Mouse (Mus musculus) lung, postnatal 14 days (tissue): ENCODE measurements around the gene Cpsf6.
"Not testable (repeated sequence)": the region's sequence is repeated elsewhere in the genome, so short reads cannot be mapped to it uniquely, and the experiment has no call there.

Experiments used
- DNase-seq: peaks from one replicate; pipeline ENCODE4 v3.0.0; 2021

Gene Cpsf6

GRCm38 (mm10) chr10:117399196-117399595 is 19.4 kb upstream of the Cpsf6 start:
- DNase-seq: no peak

GRCm38 (mm10) chr10:117398044-117398780 is 18.4 kb upstream of the Cpsf6 start:
- no peak for DNase-seq

DNA sequence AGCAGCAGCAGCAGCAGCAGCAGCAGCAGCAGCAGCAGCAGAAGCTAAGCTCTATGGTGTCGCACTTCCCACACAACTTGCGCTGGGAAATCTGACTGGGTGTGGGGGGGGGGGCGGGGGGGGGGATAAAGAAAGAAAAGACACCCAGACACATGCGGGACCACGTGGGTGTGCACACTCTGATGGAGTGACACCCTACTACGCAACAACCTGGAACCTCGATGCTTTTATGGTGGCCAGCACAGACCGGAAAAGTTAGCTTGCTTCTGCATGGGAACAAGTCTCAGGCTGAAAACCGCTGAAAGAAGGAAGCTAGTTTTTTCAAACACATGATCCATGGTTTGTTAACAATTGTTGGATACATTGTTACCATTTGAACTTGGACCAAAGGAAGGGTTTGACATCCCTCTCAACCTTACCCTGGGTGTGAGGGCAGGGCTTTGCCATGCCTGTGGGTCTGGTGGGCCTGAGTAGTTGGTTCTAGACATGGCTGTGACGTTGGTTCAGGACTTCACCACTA is 17.4 kb upstream of the Cpsf6 start:
- DNase-seq: no peak

- no peak for DNase-seq
These were observed 16.7 kb upstream of the Cpsf6 start for GRCm38 (mm10) chr10:117396386-117397048.

GRCm38 (mm10) chr10:117395801-117396200 is 16.0 kb upstream of the Cpsf6 start:
- DNase-seq: no peak

DNA sequence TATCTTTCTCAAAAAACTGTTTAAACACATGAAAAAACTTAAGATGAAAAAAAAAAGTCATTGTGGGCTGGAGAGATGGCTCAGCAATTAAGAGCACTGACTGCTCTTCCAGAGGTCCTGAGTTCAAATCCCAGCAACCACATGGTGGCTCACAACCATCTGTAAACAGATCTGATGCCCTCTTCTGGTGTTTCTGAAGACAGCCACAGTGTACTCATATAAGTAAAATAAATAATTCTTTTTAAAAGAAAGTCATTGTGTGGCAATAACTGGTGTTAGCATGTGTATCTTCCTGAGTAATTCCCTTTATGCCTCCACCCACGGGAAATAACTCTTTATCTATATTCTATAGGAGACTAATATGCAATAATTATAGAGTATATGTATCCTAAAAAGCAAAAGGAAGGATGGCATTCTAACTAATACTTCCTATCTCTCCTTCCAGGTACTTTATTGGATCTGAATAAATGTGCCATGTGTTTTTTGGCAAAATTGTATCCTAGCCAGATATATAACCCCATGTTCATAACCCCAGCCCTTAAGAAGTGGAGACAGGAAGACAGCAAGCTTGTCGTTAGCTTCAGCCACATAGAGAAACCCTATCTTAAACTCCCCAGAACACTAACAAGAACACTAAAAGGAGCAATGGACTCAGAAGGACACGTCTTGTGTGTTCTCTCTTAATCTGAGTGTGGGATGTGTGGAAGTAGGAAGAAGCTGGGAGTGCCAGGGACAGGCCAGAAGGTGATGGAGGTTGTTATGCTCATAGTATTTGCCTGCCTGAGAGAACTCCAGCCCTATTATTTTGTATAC is 15.1 kb upstream of the Cpsf6 start:
- DNase-seq: no peak

DNA sequence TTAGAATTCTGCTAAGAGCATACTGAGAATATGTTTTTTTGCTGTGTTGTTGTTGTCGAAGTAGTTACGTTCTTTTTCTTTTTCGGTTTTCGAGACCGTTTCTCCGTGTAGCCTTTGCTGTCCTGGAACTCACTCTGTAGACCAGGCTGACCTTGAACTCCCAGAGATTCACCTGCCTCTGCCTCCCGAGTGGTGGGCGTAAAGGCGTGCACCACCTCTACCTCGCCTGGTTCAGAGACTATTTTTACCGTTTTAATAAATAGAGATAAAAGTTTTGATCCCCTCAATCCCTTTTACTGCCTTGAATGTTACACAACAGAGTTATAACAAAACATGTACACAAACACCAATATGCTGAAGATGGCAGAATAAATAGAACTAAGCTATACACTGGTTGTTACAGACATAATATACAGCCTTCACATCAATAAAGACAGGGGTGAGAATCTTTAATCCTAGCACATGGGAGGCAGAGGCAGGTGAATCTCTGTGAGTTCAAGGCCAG is 14.1 kb upstream of the Cpsf6 start:
- no peak for DNase-seq

GRCm38 (mm10) chr10:117393196-117393890 is 13.5 kb upstream of the Cpsf6 start:
- DNase-seq: peak; percentile 14

- DNase-seq: no peak
These were observed 13.0 kb upstream of the Cpsf6 start for GRCm38 (mm10) chr10:117392832-117393195.

GRCm38 (mm10) chr10:117392397-117392796 is 12.6 kb upstream of the Cpsf6 start:
- DNase-seq: not testable (repeated sequence)

DNA sequence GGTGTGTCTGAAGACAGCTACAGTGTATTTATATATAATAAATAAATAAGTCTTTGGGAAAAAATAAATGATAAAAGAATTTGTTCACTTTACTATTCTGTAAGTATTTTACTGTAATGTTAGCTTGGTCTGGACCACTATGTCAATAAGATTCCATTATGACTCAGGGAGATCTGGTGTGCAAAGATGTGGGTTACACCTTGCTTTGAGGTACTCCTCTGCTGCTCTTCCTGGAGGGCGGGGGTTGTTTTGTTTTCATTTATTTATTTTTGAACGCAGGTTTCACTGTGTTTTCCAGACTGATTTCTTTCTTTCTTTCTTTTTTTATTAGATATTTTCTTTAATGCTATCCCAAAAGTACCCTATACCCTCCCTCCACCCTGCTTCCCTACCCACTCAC is 12.0 kb upstream of the Cpsf6 start:
- no peak for DNase-seq

- no peak for DNase-seq
These were observed 11.2 kb upstream of the Cpsf6 start for GRCm38 (mm10) chr10:117391057-117391456.

DNA sequence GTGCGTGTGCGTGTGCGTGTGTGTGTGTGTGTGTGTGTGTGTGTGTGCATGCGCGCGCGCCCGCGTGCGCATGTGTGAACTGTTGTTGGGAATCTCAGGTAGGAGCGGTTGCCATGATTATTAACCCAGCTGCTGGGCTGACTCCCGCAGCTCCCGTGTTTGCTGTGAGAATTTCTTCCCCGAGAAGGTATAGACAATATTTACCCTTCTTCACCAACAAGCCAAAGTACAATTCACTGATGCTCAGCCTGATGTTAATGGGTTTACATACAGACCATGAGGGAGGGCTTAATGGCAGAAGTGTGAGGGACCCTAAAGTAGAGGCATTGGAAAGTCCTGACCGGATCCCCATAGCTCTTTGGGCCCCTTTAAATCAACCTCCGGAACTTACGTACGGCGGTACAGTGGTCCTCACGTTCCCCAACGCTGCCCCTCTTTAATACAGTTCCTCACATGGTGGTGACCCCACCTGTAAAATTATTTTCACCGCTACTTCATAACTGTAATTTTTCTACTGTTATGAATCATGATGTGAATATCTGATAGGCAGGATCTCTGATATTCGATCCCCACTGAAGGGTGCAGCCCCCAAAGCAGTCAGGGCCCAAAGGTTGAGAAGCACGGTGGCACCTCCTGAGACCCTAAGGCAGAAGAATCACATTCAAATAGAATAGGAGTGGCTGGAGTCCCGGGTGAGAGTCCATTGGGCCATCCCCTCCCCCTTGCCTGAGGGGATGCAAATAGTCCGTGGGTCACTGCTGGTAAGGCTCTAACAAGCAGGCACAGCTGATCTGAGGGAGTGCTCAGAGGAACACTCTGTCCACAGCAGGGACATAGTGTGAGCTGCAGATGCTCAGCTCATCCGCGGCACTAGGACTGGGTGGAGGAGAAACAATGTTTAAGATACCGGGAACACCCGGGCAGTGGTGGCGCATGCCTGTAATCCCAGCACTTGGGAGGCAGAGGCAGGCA is 10.4 kb upstream of the Cpsf6 start:
- DNase-seq: no peak

- no peak for DNase-seq
These were observed 9.5 kb upstream of the Cpsf6 start for GRCm38 (mm10) chr10:117389371-117389740.

- DNase-seq: no peak
These were observed 9.0 kb upstream of the Cpsf6 start for GRCm38 (mm10) chr10:117388637-117389370.

DNA sequence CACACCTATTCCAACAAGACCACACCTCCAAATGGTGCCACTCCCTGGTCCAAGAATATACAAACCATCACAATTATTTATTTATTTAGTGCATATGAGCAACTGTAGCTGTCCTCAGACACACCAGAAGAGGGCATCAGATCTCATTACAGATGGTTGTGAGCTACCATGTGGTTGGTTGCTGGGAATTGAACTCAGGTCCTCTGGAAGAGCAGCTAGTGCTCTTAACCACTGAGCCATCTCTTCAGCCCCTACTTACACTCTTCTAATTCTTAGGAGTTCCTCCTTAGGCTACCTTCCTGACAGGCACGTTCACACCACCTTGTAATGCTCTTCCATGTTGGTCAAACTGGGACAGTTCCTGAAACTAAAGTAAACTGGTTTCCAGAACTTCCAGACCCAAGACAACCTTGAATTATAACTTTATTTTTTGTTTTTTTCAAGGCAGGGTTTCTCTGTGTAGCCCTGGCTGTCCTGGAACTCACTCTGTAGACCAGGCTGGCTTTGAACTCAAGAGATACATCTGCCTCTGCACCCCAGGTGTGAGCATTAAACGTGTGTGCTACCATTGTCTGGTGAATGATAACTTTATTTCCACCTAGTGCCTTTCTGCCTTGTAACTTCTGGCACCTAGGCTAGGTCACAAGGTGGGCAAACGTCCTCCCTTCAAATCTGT is 8.3 kb upstream of the Cpsf6 start:
- not testable (repeated sequence) for DNase-seq

- DNase-seq: no peak
These were observed 7.2 kb upstream of the Cpsf6 start for GRCm38 (mm10) chr10:117386981-117387380.

- DNase-seq: no peak
These were observed 6.4 kb upstream of the Cpsf6 start for GRCm38 (mm10) chr10:117386261-117386660.

GRCm38 (mm10) chr10:117385431-117385830 is 5.6 kb upstream of the Cpsf6 start:
- no peak for DNase-seq

DNA sequence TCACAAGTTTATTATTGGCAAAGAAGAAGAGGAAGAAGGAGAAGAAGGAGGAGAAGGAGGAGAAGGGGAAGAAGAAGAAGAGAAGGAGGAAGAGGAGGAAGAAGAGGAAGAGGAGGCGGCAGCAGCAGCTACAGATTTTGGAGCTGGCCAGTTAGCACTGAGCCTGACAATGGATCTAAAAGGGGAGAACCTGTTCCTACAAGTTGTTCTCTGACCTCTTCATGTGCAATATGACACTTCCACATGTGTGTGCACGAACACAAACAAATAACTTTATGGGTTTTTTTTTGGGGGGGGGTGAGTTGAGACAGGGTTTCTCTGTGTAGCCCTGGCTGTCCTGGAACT is 5.2 kb upstream of the Cpsf6 start:
- no peak for DNase-seq
